Mouse (Mus musculus) liver, embryonic 12.5 days (tissue): ENCODE measurements around the gene Wfdc6b. TPM values are rescaled to one million over a fixed set of nuclear protein-coding genes. Genes with fewer than 3 reads are reported as not detected.
"Not testable (repeated sequence)": the region's sequence is repeated elsewhere in the genome, so short reads cannot be mapped to it uniquely, and the experiment has no call there.

Source experiments
- ATAC-seq: fragments of 200-750 bp; cut with Nextera tagmentation; 2 replicates; pipeline ENCODE4 v1.8.0; 2017; ENCODE audit warnings: moderate number of reproducible peaks, mild to moderate bottlenecking, moderate library complexity
- H3K27ac ChIP-seq: fragments of 300-500 bp; sonication (generic); 2 replicates; pipeline ENCODE4 v1.5.1; 2016; ENCODE audit warnings: mild to moderate bottlenecking
- H3K27me3 ChIP-seq: fragments of 300-500 bp; sonication (generic); replicated peaks from 2 replicates; pipeline ENCODE4 v1.6.1; 2016; ENCODE audit warnings: mild to moderate bottlenecking, moderate library complexity
- H3K36me3 ChIP-seq: fragments of 300-500 bp; sonication (generic); 2 replicates; pipeline ENCODE4 v1.6.1; 2016; ENCODE audit warnings: mild to moderate bottlenecking, moderate library complexity
- H3K4me1 ChIP-seq: fragments of 300-500 bp; sonication (generic); 2 replicates; pipeline ENCODE4 v1.6.1; 2016
- H3K4me2 ChIP-seq: fragments of 300-500 bp; sonication (generic); 2 replicates; pipeline ENCODE4 v1.6.1; 2016; ENCODE audit warnings: mild to moderate bottlenecking, moderate library complexity
- H3K4me3 ChIP-seq: fragments of 300-500 bp; sonication (generic); 2 replicates; pipeline ENCODE4 v1.5.1; 2016; ENCODE audit warnings: mild to moderate bottlenecking, moderate library complexity
- H3K9ac ChIP-seq: fragments of 300-500 bp; sonication (generic); 2 replicates; pipeline ENCODE4 v1.6.1; 2016; ENCODE audit warnings: mild to moderate bottlenecking, moderate library complexity
- H3K9me3 ChIP-seq: fragments of 300-500 bp; sonication (generic); replicated peaks from 2 replicates; pipeline ENCODE4 v1.6.1; 2016; ENCODE audit warnings: mild to moderate bottlenecking, moderate library complexity
- WGBS: fragments of 180-500 bp; shearing (Covaris S2); methylation state at CpG from one replicate; pipeline ENCODE4 v1.1.7; 2016; ENCODE audit not compliant: insufficient replicate concordance; 5-methylcytosine and 5-hydroxymethylcytosine counted together
- polyA plus RNA-seq: library from polyadenylated mRNA; unstranded; fragments of >200 nt; fragmentation: Nextera tagmentation; extraction: Ambion mirVana; gene quantifications from 2 replicates; pipeline ENCODE4 v1.2.1, GENCODE M21; 2016

Gene Wfdc6b
- not detected in 2 replicates for polyA plus RNA-seq

- not testable (repeated sequence) for H3K27ac ChIP-seq, H3K9ac ChIP-seq, H3K4me2 ChIP-seq, H3K9me3 ChIP-seq, H3K4me1 ChIP-seq, H3K4me3 ChIP-seq, ATAC-seq, H3K27me3 ChIP-seq, H3K36me3 ChIP-seq
- WGBS: 61% methylated on average over 8 of the region's 8 CpGs
These were observed at the start of gene Wfdc6b, which contains the start of gene Wfdc8 for GRCm38 (mm10) chr2:164613471-164613870. Wfdc6b (plus strand) TSS chr2:164613522. Wfdc8 (minus strand) TSS chr2:164613626.

- no peak overlapping the region for H3K9ac ChIP-seq
- WGBS: 42% methylated on average over 5 of the region's 5 CpGs
- H3K4me1 ChIP-seq: no peaks in the 10 kb centered on the region
- H3K36me3 ChIP-seq: no peaks in the 10 kb centered on the region
- no peak overlapping the region for H3K4me3 ChIP-seq
- H3K27ac ChIP-seq: no peak overlapping the region
- peaks cover 50% of the 10 kb centered on the region for H3K27me3 ChIP-seq
- H3K4me2 ChIP-seq: no peak overlapping the region
- ATAC-seq: no peak
- H3K9me3 ChIP-seq: 0 out of 2 replicates have a peak, but pooled peaks cover 5% of the 10 kb centered on the region
These were observed 49.0 kb upstream of the Wfdc6b start for GRCm38 (mm10) chr2:164564346-164564745.

GRCm38 (mm10) chr2:164566997-164567396, 46.3 kb upstream of the Wfdc6b start:
- H3K27me3 ChIP-seq: peaks cover 38% of the 10 kb centered on the region
- H3K4me3 ChIP-seq: no peak overlapping the region
- WGBS: 60% methylated on average over 2 of the region's 2 CpGs
- no peak for ATAC-seq
- H3K9ac ChIP-seq: no peak overlapping the region
- no peaks in the 10 kb centered on the region for H3K4me1 ChIP-seq
- no peak overlapping the region for H3K4me2 ChIP-seq
- 0 out of 2 replicates have a peak, but pooled peaks cover 5% of the 10 kb centered on the region for H3K9me3 ChIP-seq
- no peaks in the 10 kb centered on the region for H3K36me3 ChIP-seq
- no peak overlapping the region for H3K27ac ChIP-seq

- 69% methylated on average over 5 of the region's 5 CpGs for WGBS
- no peak overlapping the region for H3K27ac ChIP-seq
These were observed 45.9 kb upstream of the Wfdc6b start for GRCm38 (mm10) chr2:164567460-164567859.

GRCm38 (mm10) chr2:164573359-164573758, 40.0 kb upstream of the Wfdc6b start, which contains the start of gene Spint3:
Spint3 (minus strand) TSS chr2:164573459.
- not testable (repeated sequence) for H3K9me3 ChIP-seq, H3K9ac ChIP-seq, H3K27me3 ChIP-seq, H3K4me1 ChIP-seq, H3K36me3 ChIP-seq, H3K4me2 ChIP-seq, ATAC-seq, H3K27ac ChIP-seq, H3K4me3 ChIP-seq
- 67% methylated on average over 6 of the region's 6 CpGs for WGBS

More at GRCm38 (mm10) chr2:164567460-164567859, 45.9 kb upstream of the Wfdc6b start:
- no peak for ATAC-seq
- H3K9ac ChIP-seq: no peak overlapping the region
- no peak overlapping the region for H3K4me3 ChIP-seq
- no peaks in the 10 kb centered on the region for H3K4me1 ChIP-seq
- no peaks in the 10 kb centered on the region for H3K36me3 ChIP-seq
- peaks cover 33% of the 10 kb centered on the region for H3K27me3 ChIP-seq
- H3K9me3 ChIP-seq: 0 out of 2 replicates have a peak, but pooled peaks cover 5% of the 10 kb centered on the region
- no peak overlapping the region for H3K4me2 ChIP-seq

- not testable (repeated sequence) for H3K27ac ChIP-seq, H3K27me3 ChIP-seq, H3K4me2 ChIP-seq, ATAC-seq, H3K9me3 ChIP-seq, H3K9ac ChIP-seq, H3K36me3 ChIP-seq, H3K4me1 ChIP-seq, H3K4me3 ChIP-seq
- 53% methylated on average over 13 of the region's 13 CpGs for WGBS
These were observed 28.1 kb upstream of the Wfdc6b start, which contains the start of gene Wfdc6a for GRCm38 (mm10) chr2:164585025-164585725. Wfdc6a (minus strand) TSS chr2:164585447.

- H3K36me3 ChIP-seq: no peaks in the 10 kb centered on the region
- H3K9ac ChIP-seq: no peak overlapping the region
- ATAC-seq: no peak
- no peaks in the 10 kb centered on the region; the same call in 1 of the 2 replicates for H3K27me3 ChIP-seq
- H3K4me1 ChIP-seq: no peaks in the 10 kb centered on the region
- WGBS: 8% methylated on average over 4 of the region's 4 CpGs
- H3K4me2 ChIP-seq: no peak overlapping the region
- no peak overlapping the region for H3K27ac ChIP-seq
- no peak overlapping the region for H3K4me3 ChIP-seq
- H3K9me3 ChIP-seq: no peaks in the 10 kb centered on the region
These were observed 21.3 kb upstream of the Wfdc6b start for GRCm38 (mm10) chr2:164592014-164592413.

GRCm38 (mm10) chr2:164593494-164593893, 19.8 kb upstream of the Wfdc6b start, which contains the start of gene Eppin:
Eppin (minus strand) TSS chr2:164593594.
- 43% methylated on average over 4 of the region's 4 CpGs for WGBS
- no peak for ATAC-seq
- H3K4me3 ChIP-seq: no peak within 1 kb of the TSS
- H3K9ac ChIP-seq: no peak within 1 kb of the TSS
- no peaks in the 10 kb centered on the region for H3K9me3 ChIP-seq
- H3K27ac ChIP-seq: no peak within 1 kb of the TSS
- H3K36me3 ChIP-seq: no peaks in the 10 kb centered on the region
- H3K27me3 ChIP-seq: no peaks in the 10 kb centered on the region; the same call in 1 of the 2 replicates
- H3K4me2 ChIP-seq: no peak within 1 kb of the TSS
- no peaks in the 10 kb centered on the region for H3K4me1 ChIP-seq

GRCm38 (mm10) chr2:164600179-164600578, 13.1 kb upstream of the Wfdc6b start:
- Histone ChIP-seq H3K36me3 (no peaks in the 10 kb centered on the region), H3K4me1 (no peaks in the 10 kb centered on the region), H3K27ac (no peak overlapping the region), H3K9me3 (peaks cover 10% of the 10 kb centered on the region), H3K4me3 (no peak overlapping the region), H3K9ac (no peak overlapping the region), H3K4me2 (no peak overlapping the region), H3K27me3 (no peaks in the 10 kb centered on the region)
- ATAC-seq: no peak
- 46% methylated on average over 3 of the region's 3 CpGs for WGBS

- Histone ChIP-seq H3K9ac (no peak overlapping the region), H3K4me1 (no peaks in the 10 kb centered on the region), H3K9me3 (peaks cover 10% of the 10 kb centered on the region), H3K27ac (no peak overlapping the region), H3K36me3 (no peaks in the 10 kb centered on the region), H3K4me3 (no peak overlapping the region), H3K4me2 (no peak overlapping the region), H3K27me3 (0 out of 2 replicates have a peak, but pooled peaks cover 4% of the 10 kb centered on the region)
- ATAC-seq: no peak
- WGBS: 54% methylated on average over 3 of the region's 3 CpGs
These were observed 9.8 kb upstream of the Wfdc6b start for GRCm38 (mm10) chr2:164603482-164603881.

- peaks cover 10% of the 10 kb centered on the region for H3K9me3 ChIP-seq
- no peak overlapping the region for H3K9ac ChIP-seq
- no peak overlapping the region for H3K4me3 ChIP-seq
- H3K4me1 ChIP-seq: no peaks in the 10 kb centered on the region
- no peak overlapping the region for H3K27ac ChIP-seq
- H3K4me2 ChIP-seq: no peak overlapping the region
- WGBS: 76% methylated on average over 8 of the region's 8 CpGs
- H3K36me3 ChIP-seq: no peaks in the 10 kb centered on the region
- H3K27me3 ChIP-seq: 0 out of 2 replicates have a peak, but pooled peaks cover 4% of the 10 kb centered on the region
- ATAC-seq: no peak
These were observed 8.9 kb upstream of the Wfdc6b start for GRCm38 (mm10) chr2:164604411-164604810.

- Histone ChIP-seq H3K27ac (no peak overlapping the region), H3K4me3 (no peak overlapping the region), H3K27me3 (0 out of 2 replicates have a peak, but pooled peaks cover 4% of the 10 kb centered on the region), H3K9ac (no peak overlapping the region), H3K4me2 (no peak overlapping the region), H3K4me1 (no peaks in the 10 kb centered on the region), H3K36me3 (no peaks in the 10 kb centered on the region), H3K9me3 (peaks cover 1% of the 10 kb centered on the region; the same call in 1 of the 2 replicates)
- 56% methylated on average over 6 of the region's 6 CpGs for WGBS
- ATAC-seq: no peak
These were observed 4.5 kb upstream of the Wfdc6b start for GRCm38 (mm10) chr2:164608781-164609180.
